Mouse (Mus musculus): ENCODE data around the gene Rgl1.

Rgl1 gene

DNA sequence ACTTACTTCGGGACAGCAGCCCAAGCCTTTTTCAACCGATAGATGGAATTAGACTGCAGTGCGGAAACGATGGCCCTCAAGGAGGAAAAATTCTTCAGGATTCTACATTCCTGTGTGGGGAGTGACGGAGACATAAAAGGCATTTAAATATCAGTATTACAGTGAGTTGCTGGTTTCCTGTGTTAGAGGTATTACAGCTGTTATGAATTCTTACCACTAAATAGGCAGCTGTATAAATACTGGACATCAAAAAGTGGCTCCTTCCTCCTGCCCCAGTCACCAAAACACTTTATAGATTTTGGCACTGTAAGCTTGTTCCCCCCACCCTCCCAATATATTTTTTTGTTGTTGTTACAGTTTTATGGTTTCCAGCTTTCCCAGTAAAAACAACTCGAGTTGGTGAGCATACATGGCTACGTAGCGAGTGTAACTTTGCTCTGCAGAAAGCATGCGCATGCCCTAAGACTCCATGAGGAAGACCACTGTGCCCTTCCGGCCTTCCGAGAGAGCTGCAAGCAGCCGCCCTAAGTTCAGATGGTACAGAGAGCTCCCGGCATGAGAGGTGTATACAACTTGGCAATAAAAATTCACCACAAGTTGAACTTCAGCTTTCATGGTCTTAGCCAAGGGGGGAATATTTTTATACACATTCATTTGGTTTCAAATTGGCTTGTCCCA is 217.0 kb downstream of the Rgl1 start:
- no peak for DNase-seq (ENCODE audit: low read depth, low spot score)

DNA sequence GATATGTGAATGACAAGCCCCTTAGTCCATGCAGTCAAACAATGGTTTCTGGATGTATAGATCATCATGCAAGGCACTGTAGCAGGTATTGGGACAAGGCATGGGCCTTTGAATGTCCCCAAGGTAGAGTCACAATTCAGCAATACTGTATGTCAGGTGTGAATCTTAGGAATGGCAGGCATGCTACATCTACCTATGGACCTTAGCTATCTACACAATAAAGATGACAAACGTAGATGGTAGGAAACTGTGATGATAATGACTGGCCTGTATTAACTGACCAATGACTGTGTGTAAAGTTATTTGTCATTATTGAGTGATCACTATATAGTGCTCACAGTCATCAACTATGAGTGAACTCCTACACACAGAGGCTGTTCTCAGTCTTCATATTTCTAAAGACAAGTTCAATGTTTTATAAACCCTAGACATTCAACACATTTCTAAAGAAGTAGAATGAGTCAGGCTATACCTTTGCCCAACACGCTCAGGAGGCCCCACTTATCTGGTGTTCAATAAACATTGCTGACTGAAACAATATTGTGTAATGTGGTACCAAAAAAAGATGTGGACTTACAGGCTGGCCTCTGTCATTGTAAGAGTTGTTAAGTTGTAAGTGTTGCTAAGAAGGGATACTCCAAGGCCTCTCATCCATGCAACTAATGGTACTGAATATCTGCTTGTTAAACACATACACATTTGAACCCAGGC is 222.5 kb downstream of the Rgl1 start:
- no peak for DNase-seq (ENCODE audit: low read depth, low spot score)

DNA sequence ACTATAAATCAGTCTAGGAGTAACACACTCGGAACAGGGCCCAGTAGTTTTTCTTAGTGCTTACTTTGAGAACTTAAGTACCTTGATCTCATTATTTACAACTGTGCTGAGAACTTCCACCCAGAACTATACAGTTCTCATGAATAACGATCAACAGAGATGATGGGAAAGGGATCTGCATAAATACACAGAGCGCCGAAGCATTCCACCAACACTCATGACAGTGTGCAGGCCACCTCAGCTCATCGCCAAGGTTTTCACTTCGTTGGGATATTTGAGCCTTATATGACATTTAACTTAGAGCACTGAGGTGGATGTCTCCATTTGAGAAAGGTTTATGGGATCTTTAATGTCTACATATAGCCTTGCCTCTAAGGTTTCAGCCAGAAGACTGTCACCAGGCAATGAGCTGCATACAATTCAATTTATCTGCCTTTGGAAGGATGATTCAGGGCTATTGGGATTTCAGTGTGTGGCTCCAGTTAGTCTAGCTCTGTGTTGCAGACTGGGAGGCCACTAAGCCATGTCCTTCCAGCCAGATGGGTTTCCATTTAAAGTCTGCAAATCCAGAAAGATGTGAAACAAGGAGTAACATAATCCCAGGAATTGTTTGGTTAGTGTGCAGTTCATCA is 223.3 kb downstream of the Rgl1 start:
- no peak for DNase-seq (ENCODE audit: low read depth, low spot score)

DNA sequence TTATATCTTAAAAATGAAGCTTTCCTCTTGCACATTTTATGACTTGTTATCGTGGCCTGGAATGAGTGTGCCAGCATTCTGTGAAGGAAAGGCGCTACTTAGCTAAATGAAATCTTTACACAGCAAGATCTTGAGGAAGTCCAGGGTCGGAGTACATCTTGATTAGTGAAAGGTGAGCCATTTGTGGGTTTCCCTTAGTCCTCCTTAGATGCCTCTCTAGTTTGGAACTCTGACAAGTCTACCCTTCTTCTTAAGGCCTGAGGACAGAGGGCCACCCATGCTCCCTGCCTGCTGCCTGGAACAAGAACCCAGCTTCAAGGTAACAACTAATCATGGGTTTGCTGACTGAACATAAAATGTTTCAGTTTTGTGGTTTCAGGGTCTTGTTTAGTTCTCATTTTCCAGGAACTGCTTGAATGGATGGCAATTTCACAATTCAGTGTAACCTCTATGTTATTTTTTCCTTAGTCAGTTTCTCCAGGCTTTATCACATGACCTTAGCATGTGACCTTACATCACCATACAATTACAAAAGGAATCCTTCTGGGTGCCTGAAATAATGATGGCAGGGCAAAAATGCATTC is 225.8 kb downstream of the Rgl1 start:
- DNase-seq (ENCODE audit: low read depth, low spot score) = no peak

DNA sequence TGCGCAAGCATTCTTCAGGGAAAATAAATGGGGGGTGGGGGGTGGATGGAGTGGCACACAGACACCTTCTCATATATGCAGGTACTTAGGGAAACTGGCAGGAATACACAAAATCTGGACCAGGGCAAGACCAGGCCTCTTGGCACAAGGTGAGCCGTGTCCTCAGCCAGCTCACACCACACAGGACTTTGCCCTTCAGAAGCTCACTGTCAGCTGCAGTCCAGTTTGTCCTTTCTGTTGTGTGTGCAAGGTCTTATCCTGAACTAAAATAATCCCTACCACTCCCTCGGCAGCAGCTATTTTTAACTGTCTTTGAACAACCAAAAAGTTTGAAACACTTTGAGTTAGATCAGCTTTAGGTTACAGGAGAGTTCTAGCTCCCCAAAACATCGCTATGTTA is 227.3 kb downstream of the Rgl1 start:
- DNase-seq (ENCODE audit: low read depth, low spot score) = no peak

DNA sequence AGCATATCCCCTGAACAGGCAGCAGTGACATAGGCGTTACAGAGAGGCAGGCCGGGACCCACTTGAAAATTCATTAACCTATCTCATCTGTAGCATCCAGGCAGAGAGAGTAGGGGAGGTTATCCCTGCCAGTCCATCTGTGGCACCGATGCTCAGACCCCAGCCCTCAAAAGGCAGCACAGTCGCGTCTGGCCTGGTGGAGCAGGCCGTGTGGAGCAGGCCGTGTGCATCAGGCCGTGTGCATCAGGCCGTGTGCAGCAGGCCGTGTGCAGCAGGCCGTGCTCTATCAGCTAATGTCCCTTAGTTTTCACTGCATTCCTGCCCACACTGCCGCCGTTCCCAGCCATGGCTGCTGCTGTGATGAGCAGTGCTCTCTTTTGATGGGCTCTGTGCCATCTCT is 229.0 kb downstream of the Rgl1 start:
- no peak for DNase-seq (ENCODE audit: low read depth, low spot score)

DNA sequence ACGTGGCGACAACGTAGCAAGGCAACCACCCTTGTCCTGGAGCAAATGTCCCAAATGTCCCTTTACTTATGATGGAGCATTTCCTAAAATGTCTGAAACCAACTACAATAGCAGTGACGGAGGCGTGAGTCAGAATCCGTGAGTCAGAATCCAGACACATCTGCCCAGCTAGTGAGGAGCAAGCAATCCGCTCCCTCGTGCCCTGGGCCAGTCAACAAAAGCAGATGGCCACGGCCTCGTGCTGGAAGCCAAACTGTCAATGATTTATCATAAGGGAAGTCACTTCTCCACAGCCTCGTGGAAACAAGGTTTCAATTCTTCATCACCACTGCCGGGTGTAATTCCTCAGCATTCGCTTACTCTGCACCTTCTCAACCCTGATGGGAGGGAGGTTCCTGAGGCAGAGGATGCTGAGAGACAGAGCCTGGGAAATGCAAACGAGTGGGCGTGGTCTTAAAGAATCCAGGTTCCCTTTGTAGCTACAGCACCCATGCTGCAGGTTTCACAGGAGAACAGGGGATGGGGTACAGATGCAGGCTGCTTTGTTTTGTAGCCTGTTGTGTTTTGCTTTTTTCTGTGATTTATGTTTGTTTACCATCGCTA is 229.6 kb downstream of the Rgl1 start:
- no peak for DNase-seq (ENCODE audit: low read depth, low spot score)

DNA sequence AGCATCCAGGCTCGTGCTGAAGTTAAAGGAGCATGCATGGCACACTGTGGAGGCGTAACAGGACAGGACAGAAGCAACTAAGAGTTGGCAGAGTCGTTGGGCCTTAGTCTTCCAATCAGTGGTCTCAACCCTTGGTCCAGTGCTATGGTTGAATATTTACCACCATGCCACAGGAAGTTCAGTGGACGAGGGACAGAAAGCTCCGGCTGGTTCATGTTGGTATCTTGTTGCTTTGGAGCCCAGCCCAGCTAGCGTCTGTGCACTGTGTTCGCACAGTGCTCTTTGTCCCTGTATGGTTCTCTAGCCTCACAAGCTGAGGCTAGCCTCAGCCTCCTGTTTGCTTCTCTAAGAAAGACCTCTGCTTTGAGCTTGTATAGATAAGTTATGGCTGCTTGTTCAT is 231.6 kb downstream of the Rgl1 start:
- no peak for DNase-seq (ENCODE audit: low read depth, low spot score)

DNA sequence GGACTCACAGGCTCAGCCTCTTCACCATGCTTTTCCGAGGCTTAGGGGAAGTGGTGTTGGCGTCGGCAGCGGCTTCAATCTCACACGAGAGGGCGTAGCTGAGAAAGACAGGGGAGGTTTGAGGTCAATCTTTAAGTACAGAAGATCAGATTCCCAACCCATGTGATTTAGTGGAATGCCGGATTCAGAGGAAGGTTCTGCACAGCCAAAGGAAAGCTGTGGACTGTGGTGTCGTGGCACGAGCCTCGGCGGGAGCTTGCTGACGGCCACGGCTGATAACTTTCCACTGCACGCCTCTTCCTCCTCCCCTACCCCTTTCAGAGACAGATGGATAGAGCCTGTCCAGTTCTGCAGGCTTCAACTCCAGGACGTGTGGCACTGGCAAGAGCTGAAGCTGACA is 234.7 kb downstream of the Rgl1 start:
- DNase-seq (ENCODE audit: low read depth, low spot score) = no peak

DNA sequence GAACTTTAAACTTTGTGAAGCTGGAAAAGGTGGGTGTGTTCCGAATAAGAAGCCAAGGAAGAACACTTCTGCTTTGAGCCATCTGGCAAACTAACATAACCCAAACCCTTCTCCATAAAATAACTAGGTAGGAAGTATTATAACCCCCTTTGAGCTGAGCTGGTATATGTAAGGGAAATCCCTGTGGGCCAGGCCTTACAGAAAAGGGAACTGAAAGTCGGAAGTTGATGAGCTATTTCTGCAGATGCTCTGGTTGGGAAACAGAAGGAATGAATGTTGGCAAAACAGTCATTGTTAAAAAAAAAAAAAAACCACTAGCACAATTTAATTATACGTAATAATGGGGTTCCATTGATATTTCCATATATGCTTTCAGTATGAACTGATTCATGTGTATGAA is 237.4 kb downstream of the Rgl1 start:
- DNase-seq (ENCODE audit: low read depth, low spot score) = no peak

DNA sequence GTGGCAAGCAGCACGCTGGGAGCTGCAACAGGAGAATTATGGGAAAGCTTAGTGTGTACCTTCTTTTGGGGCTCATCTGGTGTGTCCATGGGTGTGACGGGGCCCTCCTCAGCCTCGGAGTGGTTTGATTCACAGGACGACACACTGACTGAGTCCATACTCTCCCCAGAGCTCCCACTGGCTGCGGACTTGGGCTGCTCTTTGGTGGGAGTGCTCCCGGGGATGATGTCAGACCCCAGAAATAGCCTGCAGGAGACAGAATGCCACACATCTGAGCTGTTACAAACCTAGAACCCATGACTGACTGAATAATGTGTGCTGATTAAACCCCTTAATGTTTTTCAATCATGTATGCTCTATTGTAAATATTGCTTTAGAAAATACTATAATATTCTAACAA is 237.9 kb downstream of the Rgl1 start:
- DNase-seq (ENCODE audit: low read depth, low spot score) = no peak

DNA sequence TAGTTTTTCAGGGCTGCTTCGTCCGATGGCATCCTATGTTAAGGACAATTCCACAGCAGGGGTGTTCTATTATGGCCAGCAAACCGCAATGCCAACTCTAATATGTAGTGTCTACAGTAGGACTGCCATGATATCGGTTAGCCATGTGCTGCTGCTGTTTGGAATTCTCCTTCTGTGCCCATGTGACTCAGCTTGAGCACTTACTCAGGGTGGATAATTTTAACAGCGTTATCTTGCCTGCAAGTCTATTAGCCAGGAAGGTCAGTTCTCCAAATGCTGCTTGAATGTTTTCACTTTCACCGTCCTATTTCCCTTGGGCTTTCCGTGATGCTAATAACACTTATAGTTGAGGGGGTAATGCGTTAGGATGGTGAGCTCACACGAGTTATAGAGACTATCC is 240.0 kb downstream of the Rgl1 start:
- no peak for DNase-seq (ENCODE audit: low read depth, low spot score)

DNA sequence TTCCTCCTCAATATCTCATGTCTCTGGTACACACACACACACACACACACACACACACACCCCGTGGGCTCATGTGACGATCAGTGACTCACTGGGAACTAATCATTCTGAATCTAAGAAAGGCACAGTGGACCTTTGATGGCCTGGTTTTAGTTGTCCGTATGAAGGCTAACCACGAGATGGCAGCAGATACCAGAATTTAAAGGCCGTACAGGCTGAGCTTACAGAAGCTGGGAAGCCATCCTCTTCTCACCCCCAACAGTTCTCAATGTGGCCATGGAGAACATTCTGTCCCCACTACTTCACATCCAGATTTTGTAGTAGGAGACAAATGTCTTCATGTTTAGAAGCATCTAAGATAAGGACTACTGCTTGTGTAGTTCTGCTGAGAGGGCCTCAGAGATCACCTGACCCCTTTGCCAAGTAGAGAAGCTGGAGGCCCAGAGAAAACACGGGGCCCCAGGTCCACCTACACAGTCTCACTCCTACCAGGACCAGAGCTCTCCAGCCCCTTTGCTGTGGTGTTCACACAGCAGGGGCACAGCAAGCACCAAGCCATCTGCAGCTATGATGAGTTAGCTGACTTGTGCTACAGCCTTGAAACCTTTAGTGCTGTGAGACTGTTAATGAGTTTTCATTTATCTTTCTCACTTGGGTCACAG is 241.0 kb downstream of the Rgl1 start:
- peak; percentile 86 for DNase-seq (ENCODE audit: low read depth, low spot score)

DNA sequence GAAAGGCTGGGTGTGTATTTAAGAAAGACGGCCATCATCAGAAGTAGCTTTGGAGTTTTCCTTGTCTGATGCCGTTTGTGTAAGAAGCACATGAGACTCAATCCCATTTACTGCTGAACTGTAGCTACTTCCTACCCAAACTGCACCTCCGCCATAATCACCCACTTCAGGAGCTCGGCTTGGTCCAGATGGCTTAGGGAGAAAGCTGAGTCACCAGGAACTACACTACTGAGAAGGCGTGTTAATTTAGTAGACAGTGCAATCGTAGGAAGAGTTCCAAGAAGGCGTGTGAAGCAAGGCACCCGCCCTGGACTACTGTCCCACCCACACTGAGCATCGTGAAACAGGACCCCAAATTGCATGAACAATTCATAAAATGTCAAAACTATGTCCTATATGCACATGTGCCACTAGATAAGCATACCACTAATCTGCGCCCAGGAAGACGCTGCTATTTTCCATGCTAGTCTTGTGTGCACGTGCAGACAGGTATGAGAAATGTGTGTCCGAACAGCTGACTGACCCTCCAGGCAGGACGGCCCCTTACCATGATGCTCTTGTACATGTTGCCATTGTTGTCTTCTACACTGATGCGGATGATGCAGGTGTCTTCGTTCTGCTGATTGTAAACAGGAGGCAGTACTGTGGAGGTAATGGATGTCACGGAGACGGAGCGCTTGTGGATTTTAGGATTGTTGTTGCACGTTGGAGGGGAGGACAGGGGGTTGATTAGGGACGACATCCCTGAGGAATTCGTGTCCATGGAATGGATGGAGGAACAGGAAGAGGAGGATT is 241.9 kb downstream of the Rgl1 start:
- DNase-seq (ENCODE audit: low read depth, low spot score) = peak; percentile 93

DNA sequence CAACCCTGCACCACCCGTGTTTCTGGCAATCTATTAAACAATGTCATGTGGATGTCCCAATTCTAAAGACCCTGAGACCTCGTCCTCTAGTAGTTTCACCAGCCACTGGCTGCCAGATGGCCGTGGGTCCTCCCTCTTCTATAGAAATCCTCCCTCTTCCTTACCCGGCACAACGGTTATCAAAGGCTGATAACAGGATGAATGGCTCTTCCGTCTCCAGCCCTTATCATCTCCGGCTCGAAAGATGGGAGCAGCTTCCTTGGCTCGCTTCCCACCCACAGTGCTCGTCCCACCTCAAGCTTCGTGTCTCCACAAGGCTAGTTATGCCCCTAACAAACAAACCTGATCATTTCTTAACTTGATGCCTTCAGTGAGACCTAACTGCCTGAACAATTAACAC is 242.9 kb downstream of the Rgl1 start:
- no peak for DNase-seq (ENCODE audit: low read depth, low spot score)

DNA sequence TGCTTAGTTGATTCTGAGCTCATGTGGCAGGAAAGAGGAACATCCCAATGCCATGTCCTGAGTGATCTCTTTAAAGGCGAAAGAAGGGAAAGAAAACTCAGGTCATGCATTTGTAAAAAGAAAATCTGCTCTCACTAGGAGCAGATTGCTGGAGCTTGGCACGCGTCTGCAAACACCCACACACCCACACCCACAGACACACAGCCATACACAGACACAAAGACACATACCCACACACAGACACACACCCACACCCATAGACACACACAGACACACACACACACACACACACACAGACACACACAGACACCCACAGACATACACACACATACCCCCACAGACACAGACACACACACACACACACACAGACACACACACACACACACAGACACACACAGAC is 243.9 kb downstream of the Rgl1 start:
- peak; percentile 58 for DNase-seq (ENCODE audit: low read depth, low spot score)

DNA sequence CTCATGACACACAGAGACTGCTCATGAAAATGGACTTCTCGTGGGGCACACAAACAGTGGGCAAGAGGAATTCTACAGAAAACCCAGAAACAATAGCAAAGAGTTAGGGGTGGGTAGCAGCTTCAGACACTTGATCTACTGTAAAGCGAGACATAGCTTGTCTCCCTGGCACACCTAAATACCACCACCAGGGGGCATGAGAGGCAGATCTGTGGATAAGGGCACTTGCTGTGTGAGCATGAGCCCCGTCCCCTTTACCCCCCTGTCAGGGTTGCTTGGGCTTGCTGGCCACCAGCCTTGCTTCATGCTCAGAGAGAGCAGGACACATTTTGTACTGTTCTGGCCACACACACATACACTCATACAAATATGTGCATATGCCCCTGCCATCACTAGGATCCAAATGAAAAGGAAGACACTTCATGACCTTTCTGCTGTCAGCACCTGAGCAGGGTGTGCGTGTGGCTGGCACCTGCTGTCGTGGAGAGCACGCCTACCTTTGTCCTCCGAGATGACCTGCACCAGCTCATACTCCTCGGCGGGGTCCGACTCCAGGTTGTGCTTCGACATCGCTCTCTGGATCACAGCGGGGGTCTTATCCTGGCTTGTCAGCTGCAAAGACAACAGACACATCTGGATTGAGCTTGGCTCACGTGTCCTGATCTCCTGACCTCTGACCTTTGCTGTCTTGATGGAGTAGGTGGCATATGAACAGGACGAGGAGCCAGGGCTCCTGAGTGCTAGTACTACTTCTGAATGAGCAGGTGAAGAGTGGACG is 245.2 kb downstream of the Rgl1 start:
- DNase-seq (ENCODE audit: low read depth, low spot score) = no peak

DNA sequence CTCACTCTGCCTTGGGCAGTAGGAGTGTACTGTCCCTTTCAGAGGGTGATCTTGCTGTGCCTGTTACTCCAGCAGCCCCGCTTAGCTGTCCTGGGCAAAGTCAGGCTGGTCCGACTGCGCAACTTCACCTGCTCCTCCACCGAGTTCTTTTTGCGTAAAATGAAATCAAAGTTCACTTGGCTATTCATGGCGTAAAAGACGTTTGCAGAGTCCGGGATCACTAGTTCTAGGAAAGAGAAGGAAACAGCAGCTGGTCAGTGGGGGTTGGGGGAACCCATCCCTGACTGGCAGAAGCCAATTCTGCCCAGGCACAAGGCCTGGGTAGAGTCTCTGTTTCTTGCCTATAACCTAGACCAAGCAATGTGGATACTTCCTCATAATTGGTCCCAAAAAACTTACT is 247.2 kb downstream of the Rgl1 start:
- DNase-seq (ENCODE audit: low read depth, low spot score) = no peak

DNA sequence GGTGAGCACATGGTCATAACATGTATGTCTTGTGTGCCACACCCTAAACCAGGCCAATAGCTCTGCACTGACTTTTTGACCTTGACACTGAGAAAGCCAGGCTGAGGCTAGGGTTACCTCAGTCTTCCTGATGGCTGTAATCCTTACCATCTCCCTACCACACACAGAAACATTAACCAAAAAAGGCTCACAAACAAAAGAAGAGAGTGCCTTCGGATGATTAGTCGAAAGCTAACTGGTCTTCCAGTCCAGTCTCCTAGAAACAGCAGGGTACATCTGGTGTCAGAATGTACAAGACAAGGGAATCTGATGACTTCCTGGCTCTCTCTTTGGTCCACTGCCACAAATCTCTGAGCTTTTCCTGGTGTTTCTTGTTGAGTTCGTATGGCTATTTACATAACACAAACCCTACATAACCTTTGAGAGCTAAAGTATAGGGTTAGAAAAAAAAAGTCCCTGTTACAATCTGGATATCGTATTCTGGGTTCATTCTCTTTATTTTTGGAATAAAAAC is 249.0 kb downstream of the Rgl1 start:
- DNase-seq (ENCODE audit: low read depth, low spot score) = no peak

DNA sequence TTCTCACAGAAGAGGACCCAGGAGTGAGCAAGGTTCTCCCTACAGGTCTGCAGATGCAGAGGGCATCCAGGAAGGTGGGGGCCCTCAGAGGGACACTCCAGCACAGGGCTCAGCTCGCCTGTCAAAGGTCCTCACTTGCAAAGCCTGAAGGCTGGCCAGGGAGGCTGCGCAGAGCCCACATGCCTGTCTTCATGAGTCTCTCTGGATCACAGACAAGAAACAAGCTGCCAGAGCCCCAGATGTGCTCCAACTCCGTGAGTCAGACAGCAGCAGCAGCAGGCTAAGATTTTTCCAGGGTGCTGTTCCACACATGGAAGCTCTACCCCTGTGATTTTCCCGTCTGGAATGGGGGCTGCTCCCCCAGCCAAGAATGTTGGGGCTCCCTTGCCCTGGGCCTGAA is 251.9 kb downstream of the Rgl1 start:
- no peak for DNase-seq (ENCODE audit: low read depth, low spot score)
